Mouse (Mus musculus): Measurements from ENCODE around the gene Olfr478.
"Not testable (repeated sequence)": the region's sequence is repeated elsewhere in the genome, so short reads cannot be mapped to it uniquely, and the experiment has no call there.

The Olfr478 gene

GRCm38 (mm10) chr7:108033889-108034288 is at the start of gene Olfr478:
Olfr478 (minus strand) TSS chr7:108033989.
- DNase-seq (ENCODE audit: low spot score), result no peak

- DNase-seq (ENCODE audit: low spot score), result no peak
These were observed 45.8 kb upstream of the Olfr478 start, which contains the start of gene Olfr481 for GRCm38 (mm10) chr7:108079555-108079954. Olfr481 (plus strand) TSS chr7:108079855.

GRCm38 (mm10) chr7:108067246-108067645 is 33.5 kb upstream of the Olfr478 start, which contains the start of gene Olfr480:
Olfr480 (minus strand) TSS chr7:108067346.
- no peak for DNase-seq (ENCODE audit: low spot score)

- DNase-seq (ENCODE audit: low spot score), result no peak
These were observed 16.6 kb upstream of the Olfr478 start, which contains the start of gene Olfr479 for GRCm38 (mm10) chr7:108050393-108050792. Olfr479 (plus strand) TSS chr7:108050693.

GRCm38 (mm10) chr7:108014256-108014655 is 19.5 kb downstream of the Olfr478 start:
- DNase-seq (ENCODE audit: low spot score), result not testable (repeated sequence)

GRCm38 (mm10) chr7:107986393-107986792 is 47.4 kb downstream of the Olfr478 start, which contains the start of gene Olfr477:
Olfr477 (plus strand) TSS chr7:107986693.
- DNase-seq (ENCODE audit: low spot score), result no peak
